Mouse (Mus musculus) urinary bladder, postnatal 4 days (tissue): ENCODE measurements around the gene Pck1.

ENCODE experiments used
- DNase-seq, 2 experiments: peaks; one replicate each; pipeline ENCODE4 v3.0.0; 2021 to 2022; ENCODE audit warnings: low spot score in 2 of 2

Pck1 gene

GRCm38 (mm10) chr2:173203726-173204125 is 50.9 kb downstream of the Pck1 start:
- peak in 1 of 2 experiments; percentile 13 for DNase-seq

GRCm38 (mm10) chr2:173204671-173205070 is 51.8 kb downstream of the Pck1 start:
- DNase-seq = no peak

GRCm38 (mm10) chr2:173205563-173206099 is 52.8 kb downstream of the Pck1 start:
- no peak for DNase-seq

GRCm38 (mm10) chr2:173207051-173207450 is 54.2 kb downstream of the Pck1 start:
- no peak for DNase-seq
